Mouse (Mus musculus): ENCODE data around the gene Nsun4. TPM values are rescaled to one million over a fixed set of nuclear protein-coding genes. Genes with fewer than 3 reads are reported as not detected.

Gene Nsun4
- polyA plus RNA-seq, 1 experiment from 2014 or later, result 17.7 TPM

- no peaks in the 10 kb centered on the region for H3K27me3 ChIP-seq (replicated peaks; ENCODE audit: control insufficient read depth, insufficient read depth, low read length)
- no peaks in the 10 kb centered on the region for H3K4me1 ChIP-seq (ENCODE audit: control insufficient read depth, insufficient read depth, low read length)
- WGBS, result 69% methylated on average over 4 of the region's 4 CpGs
- no peak overlapping the region for H3K4me2 ChIP-seq (ENCODE audit: low read depth, low read length)
- H3K9me3 ChIP-seq (ENCODE audit: control insufficient read depth, low read length), result no peaks in the 10 kb centered on the region
- DNase-seq (ENCODE audit: low spot score) (no peak), ATAC-seq (ENCODE audit: low read depth) (no peak)
- H3K27ac ChIP-seq (replicated peaks; ENCODE audit: low read depth, low read length), result no peak overlapping the region
- no peak overlapping the region for H3K4me3 ChIP-seq (ENCODE audit: low read depth, low read length)
- no peaks in the 10 kb centered on the region for H3K36me3 ChIP-seq (ENCODE audit: control insufficient read depth, insufficient read depth, low read length)
- no peak overlapping the region for H3K9ac ChIP-seq (ENCODE audit: low read depth, low read length)
Observed at GRCm38 (mm10) chr4:116001206-116001605, 52.5 kb downstream of the Nsun4 start.

- Histone ChIP-seq H3K4me3 (ENCODE audit: low read depth, low read length) (no peak overlapping the region), H3K9me3 (ENCODE audit: control insufficient read depth, low read length) (no peaks in the 10 kb centered on the region), H3K36me3 (ENCODE audit: control insufficient read depth, insufficient read depth, low read length) (no peaks in the 10 kb centered on the region), H3K4me1 (ENCODE audit: control insufficient read depth, insufficient read depth, low read length) (no peaks in the 10 kb centered on the region), H3K4me2 (ENCODE audit: low read depth, low read length) (no peak overlapping the region), H3K27ac (replicated peaks; ENCODE audit: low read depth, low read length) (no peak overlapping the region), H3K27me3 (replicated peaks; ENCODE audit: control insufficient read depth, insufficient read depth, low read length) (no peaks in the 10 kb centered on the region), H3K9ac (ENCODE audit: low read depth, low read length) (no peak overlapping the region)
- no peak for ATAC-seq (ENCODE audit: low read depth)
- 39% methylated on average over 6 of the region's 6 CpGs for WGBS
- no peak for DNase-seq (ENCODE audit: low spot score)
Observed at GRCm38 (mm10) chr4:116000671-116001070, 53.0 kb downstream of the Nsun4 start.

- Histone ChIP-seq H3K4me3 (ENCODE audit: low read depth, low read length) (no peak overlapping the region), H3K4me1 (ENCODE audit: control insufficient read depth, insufficient read depth, low read length) (no peaks in the 10 kb centered on the region), H3K4me2 (ENCODE audit: low read depth, low read length) (no peak overlapping the region), H3K9ac (ENCODE audit: low read depth, low read length) (no peak overlapping the region), H3K9me3 (ENCODE audit: control insufficient read depth, low read length) (no peaks in the 10 kb centered on the region), H3K36me3 (ENCODE audit: control insufficient read depth, insufficient read depth, low read length) (no peaks in the 10 kb centered on the region), H3K27me3 (replicated peaks; ENCODE audit: control insufficient read depth, insufficient read depth, low read length) (0 out of 2 replicates have a peak, but pooled peaks cover 3% of the 10 kb centered on the region), H3K27ac (replicated peaks; ENCODE audit: low read depth, low read length) (no peak overlapping the region)
- WGBS, result 67% methylated on average over 4 of the region's 4 CpGs
- no peak for DNase-seq (ENCODE audit: low spot score)
- no peak for ATAC-seq (ENCODE audit: low read depth)
Observed at GRCm38 (mm10) chr4:115996729-115997128, 56.9 kb downstream of the Nsun4 start.

GRCm38 (mm10) chr4:115995376-115995730, 58.3 kb downstream of the Nsun4 start:
- Histone ChIP-seq H3K36me3 (ENCODE audit: control insufficient read depth, insufficient read depth, low read length) (no peaks in the 10 kb centered on the region), H3K9ac (ENCODE audit: low read depth, low read length) (no peak overlapping the region), H3K9me3 (ENCODE audit: control insufficient read depth, low read length) (no peaks in the 10 kb centered on the region), H3K4me2 (ENCODE audit: low read depth, low read length) (no peak overlapping the region), H3K27me3 (replicated peaks; ENCODE audit: control insufficient read depth, insufficient read depth, low read length) (0 out of 2 replicates have a peak, but pooled peaks cover 3% of the 10 kb centered on the region), H3K27ac (replicated peaks; ENCODE audit: low read depth, low read length) (no peak overlapping the region), H3K4me1 (ENCODE audit: control insufficient read depth, insufficient read depth, low read length) (no peaks in the 10 kb centered on the region), H3K4me3 (ENCODE audit: low read depth, low read length) (no peak overlapping the region)
- ATAC-seq (ENCODE audit: low read depth) (no peak), DNase-seq (ENCODE audit: low spot score) (no peak)
- WGBS, result 66% methylated on average over 2 of the region's 2 CpGs

GRCm38 (mm10) chr4:115994662-115995375, 58.9 kb downstream of the Nsun4 start:
- Histone ChIP-seq H3K4me2 (ENCODE audit: low read depth, low read length) (no peak overlapping the region), H3K9ac (ENCODE audit: low read depth, low read length) (no peak overlapping the region), H3K4me3 (ENCODE audit: low read depth, low read length) (no peak overlapping the region), H3K27ac (replicated peaks; ENCODE audit: low read depth, low read length) (no peak overlapping the region), H3K4me1 (ENCODE audit: control insufficient read depth, insufficient read depth, low read length) (no peaks in the 10 kb centered on the region), H3K9me3 (ENCODE audit: control insufficient read depth, low read length) (no peaks in the 10 kb centered on the region), H3K36me3 (ENCODE audit: control insufficient read depth, insufficient read depth, low read length) (no peaks in the 10 kb centered on the region), H3K27me3 (replicated peaks; ENCODE audit: control insufficient read depth, insufficient read depth, low read length) (0 out of 2 replicates have a peak, but pooled peaks cover 3% of the 10 kb centered on the region)
- no peak for DNase-seq (ENCODE audit: low spot score)
- ATAC-seq (ENCODE audit: low read depth), result no peak
- 85% methylated on average over 16 of the region's 16 CpGs for WGBS

GRCm38 (mm10) chr4:115989382-115989781, 64.3 kb downstream of the Nsun4 start:
- DNase-seq (ENCODE audit: low spot score), result no peak
- Histone ChIP-seq H3K27me3 (replicated peaks; ENCODE audit: control insufficient read depth, insufficient read depth, low read length) (peaks cover 4% of the 10 kb centered on the region; the same call in 1 of the 2 replicates), H3K27ac (replicated peaks; ENCODE audit: low read depth, low read length) (no peak overlapping the region), H3K9me3 (ENCODE audit: control insufficient read depth, low read length) (no peaks in the 10 kb centered on the region), H3K4me3 (ENCODE audit: low read depth, low read length) (no peak overlapping the region), H3K4me1 (ENCODE audit: control insufficient read depth, insufficient read depth, low read length) (no peaks in the 10 kb centered on the region), H3K9ac (ENCODE audit: low read depth, low read length) (no peak overlapping the region), H3K4me2 (ENCODE audit: low read depth, low read length) (no peak overlapping the region), H3K36me3 (ENCODE audit: control insufficient read depth, insufficient read depth, low read length) (no peaks in the 10 kb centered on the region)
- ATAC-seq (ENCODE audit: low read depth), result no peak
- 80% methylated on average over 7 of the region's 7 CpGs for WGBS

- peaks cover 12% of the 10 kb centered on the region for H3K27me3 ChIP-seq (replicated peaks; ENCODE audit: control insufficient read depth, insufficient read depth, low read length)
- H3K9ac ChIP-seq (ENCODE audit: low read depth, low read length), result no peak overlapping the region
- no peak for DNase-seq (ENCODE audit: low spot score)
- H3K4me3 ChIP-seq (ENCODE audit: low read depth, low read length), result no peak overlapping the region
- no peak for ATAC-seq (ENCODE audit: low read depth)
- H3K4me2 ChIP-seq (ENCODE audit: low read depth, low read length), result no peak overlapping the region
- 74% methylated on average over 5 of the region's 5 CpGs for WGBS
- no peaks in the 10 kb centered on the region for H3K36me3 ChIP-seq (ENCODE audit: control insufficient read depth, insufficient read depth, low read length)
- no peaks in the 10 kb centered on the region for H3K4me1 ChIP-seq (ENCODE audit: control insufficient read depth, insufficient read depth, low read length)
- no peak overlapping the region for H3K27ac ChIP-seq (replicated peaks; ENCODE audit: low read depth, low read length)
- no peaks in the 10 kb centered on the region for H3K9me3 ChIP-seq (ENCODE audit: control insufficient read depth, low read length)
Observed at GRCm38 (mm10) chr4:115987858-115988530, 65.7 kb downstream of the Nsun4 start.

- Histone ChIP-seq H3K36me3 (ENCODE audit: control insufficient read depth, insufficient read depth, low read length) (no peaks in the 10 kb centered on the region), H3K27me3 (replicated peaks; ENCODE audit: control insufficient read depth, insufficient read depth, low read length) (peaks cover 12% of the 10 kb centered on the region), H3K4me3 (ENCODE audit: low read depth, low read length) (no peak overlapping the region), H3K9me3 (ENCODE audit: control insufficient read depth, low read length) (no peaks in the 10 kb centered on the region), H3K27ac (replicated peaks; ENCODE audit: low read depth, low read length) (no peak overlapping the region), H3K4me2 (ENCODE audit: low read depth, low read length) (no peak overlapping the region), H3K9ac (ENCODE audit: low read depth, low read length) (no peak overlapping the region), H3K4me1 (ENCODE audit: control insufficient read depth, insufficient read depth, low read length) (no peaks in the 10 kb centered on the region)
- no peak for DNase-seq (ENCODE audit: low spot score)
- 67% methylated on average over 1 of the region's 1 CpGs for WGBS
- ATAC-seq (ENCODE audit: low read depth), result no peak
Observed at GRCm38 (mm10) chr4:115987436-115987835, 66.2 kb downstream of the Nsun4 start.

- no peak for DNase-seq (ENCODE audit: low spot score)
- no peak overlapping the region for H3K4me2 ChIP-seq (ENCODE audit: low read depth, low read length)
Observed at GRCm38 (mm10) chr4:115984967-115985366, 68.7 kb downstream of the Nsun4 start.

More at GRCm38 (mm10) chr4:115984967-115985366, 68.7 kb downstream of the Nsun4 start:
- H3K27me3 ChIP-seq (replicated peaks; ENCODE audit: control insufficient read depth, insufficient read depth, low read length), result peaks cover 29% of the 10 kb centered on the region
- H3K36me3 ChIP-seq (ENCODE audit: control insufficient read depth, insufficient read depth, low read length), result no peaks in the 10 kb centered on the region
- no peaks in the 10 kb centered on the region for H3K4me1 ChIP-seq (ENCODE audit: control insufficient read depth, insufficient read depth, low read length)
- H3K27ac ChIP-seq (replicated peaks; ENCODE audit: low read depth, low read length), result no peak overlapping the region
- no peak overlapping the region for H3K4me3 ChIP-seq (ENCODE audit: low read depth, low read length)
- no peak overlapping the region for H3K9ac ChIP-seq (ENCODE audit: low read depth, low read length)
- WGBS, result 38% methylated on average over 8 of the region's 8 CpGs
- H3K9me3 ChIP-seq (ENCODE audit: control insufficient read depth, low read length), result no peaks in the 10 kb centered on the region
- ATAC-seq (ENCODE audit: low read depth), result no peak
